Mouse (Mus musculus) Muller cell, postnatal 12 days (primary cell): ENCODE measurements at regions not wholly inside any gene's neighbourhood (a gene's known extent, or its start where the extent isn't known, plus 50 kb on each side); places are given as distances from the start of the nearest gene placed in this dataset.

Source experiments
- DNase-seq: peaks from one replicate; pipeline ENCODE4 v3.0.0-alpha.2; 2015; ENCODE audit errors: inconsistent ontology term

GRCm38 (mm10) chr19:21214253-21214652 lies 57.8 kb upstream of the Zfand5 start:
- no peak for DNase-seq

GRCm38 (mm10) chr19:21193461-21193860 lies 78.6 kb upstream of the Zfand5 start:
- no peak for DNase-seq

GRCm38 (mm10) chr19:21192576-21192975 lies 79.5 kb upstream of the Zfand5 start:
- DNase-seq = no peak

- no peak for DNase-seq
Measured at GRCm38 (mm10) chr19:21189216-21189615, 82.9 kb upstream of the Zfand5 start.

- DNase-seq = no peak
Measured at GRCm38 (mm10) chr19:21186656-21187055, 85.4 kb upstream of the Zfand5 start.

GRCm38 (mm10) chr19:21186016-21186415 lies 86.1 kb upstream of the Zfand5 start:
- no peak for DNase-seq

- DNase-seq = peak; percentile 36
Measured at GRCm38 (mm10) chr19:21183028-21183427, 89.0 kb upstream of the Zfand5 start.

- no peak for DNase-seq
Measured at GRCm38 (mm10) chr19:21179886-21180285, 92.2 kb upstream of the Zfand5 start.

GRCm38 (mm10) chr19:21175426-21175831 lies 96.6 kb upstream of the Zfand5 start:
- no peak for DNase-seq

- DNase-seq = no peak
Measured at GRCm38 (mm10) chr19:21174636-21175035, 97.4 kb upstream of the Zfand5 start.

GRCm38 (mm10) chr19:21173896-21174483 lies 98.1 kb upstream of the Zfand5 start:
- DNase-seq = no peak

GRCm38 (mm10) chr19:21171191-21171590 lies 100.9 kb upstream of the Zfand5 start:
- DNase-seq = no peak

GRCm38 (mm10) chr19:21170785-21171184 lies 101.3 kb upstream of the Zfand5 start:
- DNase-seq = no peak

GRCm38 (mm10) chr19:21166939-21167338 lies 105.1 kb upstream of the Zfand5 start:
- DNase-seq = no peak

GRCm38 (mm10) chr19:21166465-21166860 lies 105.6 kb upstream of the Zfand5 start:
- DNase-seq = no peak

GRCm38 (mm10) chr19:21165763-21166464 lies 106.2 kb upstream of the Zfand5 start:
- peak; percentile 67 for DNase-seq

GRCm38 (mm10) chr19:21163978-21164377 lies 108.1 kb upstream of the Zfand5 start:
- DNase-seq = no peak

GRCm38 (mm10) chr19:21160946-21161345 lies 111.1 kb upstream of the Zfand5 start:
- DNase-seq = no peak

GRCm38 (mm10) chr19:21159189-21160137 lies 112.6 kb upstream of the Zfand5 start:
- DNase-seq = no peak

GRCm38 (mm10) chr19:21154162-21154561 lies 117.9 kb upstream of the Zfand5 start:
- peak; percentile 28 for DNase-seq

GRCm38 (mm10) chr19:21152027-21152426 lies 120.1 kb upstream of the Zfand5 start:
- peak; percentile 85 for DNase-seq

- DNase-seq = peak; percentile 84
Measured at GRCm38 (mm10) chr19:21150849-21151248, 121.2 kb upstream of the Zfand5 start.
